Mouse (Mus musculus): ENCODE results near the gene Tmem259. TPM values are rescaled to one million over a fixed set of nuclear protein-coding genes. Genes with fewer than 3 reads are reported as not detected.

The Tmem259 gene
- total and polyA plus RNA-seq, 3 experiments: 62.0 to 150 TPM; not detected in 1

GRCm38 (mm10) chr10:79974668-79975067 lies 9.5 kb downstream of the Tmem259 start:
- Histone ChIP-seq H3K4me3 (ENCODE audit: control insufficient read depth in 1 of 2, insufficient read depth in 1 of 2, low read depth in 2 of 2, low read length in 2 of 2) (no peak overlapping the region), H3K9ac (ENCODE audit: control insufficient read depth, low read depth, low read length, poor library complexity, severe bottlenecking) (no peak overlapping the region), H3K27me3 (ENCODE audit: control insufficient read depth in 1 of 2, insufficient read depth in 2 of 2, low read length in 2 of 2) (no peaks in the 10 kb centered on the region), H3K4me1 (ENCODE audit: control insufficient read depth in 1 of 2, insufficient read depth in 2 of 2, low read length in 2 of 2) (no peaks in the 10 kb centered on the region), H3K27ac (ENCODE audit: control insufficient read depth, low read depth, low read length) (no peak overlapping the region), H3K9me3 (replicated peaks; ENCODE audit: insufficient read depth, low read length) (no peaks in the 10 kb centered on the region), H3K36me3 (ENCODE audit: control insufficient read depth in 1 of 2, insufficient read depth in 2 of 2, low read length in 2 of 2) (no peaks in the 10 kb centered on the region; a peak in 1 of 4 replicates), H3K79me2 (ENCODE audit: control insufficient read depth, insufficient read depth, low read length, poor library complexity) (peaks cover under 1% of the 10 kb centered on the region; the same call in 1 of the 2 replicates)
- TF ChIP-seq ETS1 (IDR thresholded peaks at IDR 0.05; ENCODE audit: low read depth, low read length) (no peak), ZKSCAN1 (IDR thresholded peaks at IDR 0.05; ENCODE audit: low read depth, low read length) (no peak), UBTF (IDR thresholded peaks at IDR 0.05; ENCODE audit: borderline replicate concordance, insufficient read depth, low read depth, low read length) (no peak), CTCF (IDR thresholded peaks at IDR 0.05 in 2 of 3, conservative IDR thresholded peaks at IDR 0.05 in 1 of 3; ENCODE audit: control insufficient read depth in 1 of 3, insufficient read depth in 1 of 3, low read depth in 2 of 3, low read length in 3 of 3, poor library complexity in 1 of 3, severe bottlenecking in 1 of 3) (no peak), GATA1 (IDR thresholded peaks at IDR 0.05; ENCODE audit: low read depth, low read length) (no peak), POLR2AphosphoS5 (IDR thresholded peaks at IDR 0.05; ENCODE audit: borderline replicate concordance, low read depth, low read length) (no peak)
- peak; percentile 61 for DNase-seq (ENCODE audit: low read depth, low spot score)

- H3K4me1 ChIP-seq (ENCODE audit: control insufficient read depth in 1 of 2, insufficient read depth in 2 of 2, low read length in 2 of 2): no peaks in the 10 kb centered on the region
- H3K9me3 ChIP-seq (replicated peaks; ENCODE audit: insufficient read depth, low read length): no peaks in the 10 kb centered on the region
- no peaks in the 10 kb centered on the region; a peak in 1 of 4 replicates for H3K36me3 ChIP-seq (ENCODE audit: control insufficient read depth in 1 of 2, insufficient read depth in 2 of 2, low read length in 2 of 2)
- no peaks in the 10 kb centered on the region for H3K27me3 ChIP-seq (ENCODE audit: control insufficient read depth in 1 of 2, insufficient read depth in 2 of 2, low read length in 2 of 2)
- no peak for DNase-seq (ENCODE audit: low read depth, low spot score)
- no peaks in the 10 kb centered on the region for H3K79me2 ChIP-seq (ENCODE audit: control insufficient read depth, insufficient read depth, low read length, poor library complexity)
- no peak overlapping the region for H3K4me3 ChIP-seq (ENCODE audit: control insufficient read depth in 1 of 2, insufficient read depth in 1 of 2, low read depth in 2 of 2, low read length in 2 of 2)
- TF ChIP-seq MAX (IDR thresholded peaks at IDR 0.05; ENCODE audit: low read length) (no peak), USF1 (IDR thresholded peaks at IDR 0.05; ENCODE audit: low read depth, low read length) (no peak), E2F4 (IDR thresholded peaks at IDR 0.05; ENCODE audit: borderline replicate concordance, low read depth, low read length) (no peak), SIN3A (IDR thresholded peaks at IDR 0.05; ENCODE audit: low read length) (no peak), ETS1 (IDR thresholded peaks at IDR 0.05; ENCODE audit: low read depth, low read length) (no peak), ZMIZ1 (IDR thresholded peaks at IDR 0.05; ENCODE audit: low read depth, low read length) (no peak), MEF2A (IDR thresholded peaks at IDR 0.05; ENCODE audit: extremely low read depth, insufficient replicate concordance, low read depth, low read length, poor library complexity, severe bottlenecking) (no peak), CHD1 (IDR thresholded peaks at IDR 0.05; ENCODE audit: low read depth, low read length) (no peak), CHD2 (IDR thresholded peaks at IDR 0.05; ENCODE audit: low read length) (no peak), SMC3 (IDR thresholded peaks at IDR 0.05; ENCODE audit: low read depth, low read length) (no peak), POLR2AphosphoS5 (IDR thresholded peaks at IDR 0.05; ENCODE audit: borderline replicate concordance, low read depth, low read length) (no peak), TBP (IDR thresholded peaks at IDR 0.05; ENCODE audit: low read depth, low read length) (no peak), GABPA (IDR thresholded peaks at IDR 0.05; ENCODE audit: low read depth, low read length) (no peak), NRF1 (IDR thresholded peaks at IDR 0.05; ENCODE audit: insufficient read depth, low read depth, low read length, poor library complexity, severe bottlenecking) (no peak), KAT2A (conservative IDR thresholded peaks at IDR 0.05; ENCODE audit: low read depth, low read length) (no peak), ZNF384 (IDR thresholded peaks at IDR 0.05; ENCODE audit: low read depth, low read length) (no peak), POLR2A (IDR thresholded peaks at IDR 0.05; ENCODE audit: control insufficient read depth in 1 of 2, insufficient read depth in 1 of 2, low read depth in 1 of 2, low read length in 2 of 2, poor library complexity in 1 of 2) (no peak), CTCF (IDR thresholded peaks at IDR 0.05 in 2 of 3, conservative IDR thresholded peaks at IDR 0.05 in 1 of 3; ENCODE audit: control insufficient read depth in 1 of 3, insufficient read depth in 1 of 3, low read depth in 2 of 3, low read length in 3 of 3, poor library complexity in 1 of 3, severe bottlenecking in 1 of 3) (no peak), JUND (IDR thresholded peaks at IDR 0.05; ENCODE audit: low read depth, low read length) (no peak)
- H3K9ac ChIP-seq (ENCODE audit: control insufficient read depth, low read depth, low read length, poor library complexity, severe bottlenecking): no peak overlapping the region
- no peak overlapping the region for H3K27ac ChIP-seq (ENCODE audit: control insufficient read depth, low read depth, low read length)
These were observed 10.0 kb downstream of the Tmem259 start for GRCm38 (mm10) chr10:79974087-79974486.
